Mouse (Mus musculus): Measurements from ENCODE around the gene Etfdh. TPM values are rescaled to one million over a fixed set of nuclear protein-coding genes. Genes with fewer than 3 reads are reported as not detected.

Gene Etfdh
- polyA plus RNA-seq, 1 experiment from 2014 or later, result 147 TPM

GRCm38 (mm10) chr3:79567703-79568362 lies 61.5 kb downstream of the Etfdh start, which contains the start of gene Fnip2:
Gene Fnip2, minus strand, starts transcription at chr3:79567796.
- no peaks in the 10 kb centered on the region for H3K27me3 ChIP-seq
- CTCF ChIA-PET, result interaction anchor here (1.1 to 3.3 kb wide), 7 partner anchors 11 to 366 kb away, joined by 3 to 20 read pairs (median 4); no protein-coding TSS in a partner anchor
- in situ Hi-C loops (cut with MboI; ENCODE audit: low pct_unique_long_range_greater_than_20kb), result no loop called here
- ATAC-seq (peak; percentile 90), DNase-seq (ENCODE audit: low read depth, low spot score) (peak; percentile 96)
- POLR2A ChIA-PET, result interaction anchor here (0.7 to 1.8 kb wide), 4 partner anchors 9 to 31 kb away, joined by 4 to 6 read pairs (median 6); no protein-coding TSS in a partner anchor
- no peak for TF ChIP-seq CTCF (IDR thresholded peaks at IDR 0.05)

GRCm38 (mm10) chr3:79566716-79567691 lies 62.3 kb downstream of the Etfdh start:
- no peak for DNase-seq (ENCODE audit: low read depth, low spot score)
- ATAC-seq, result peak; percentile 52
- H3K27me3 ChIP-seq, result no peaks in the 10 kb centered on the region
- CTCF ChIA-PET, result interaction anchor here (1.2 to 1.3 kb wide), 2 partner anchors 29 to 37 kb away, joined by 4 to 6 read pairs; no protein-coding TSS in a partner anchor
- POLR2A ChIA-PET, result interaction anchor here (0.5 to 1.8 kb wide), 5 partner anchors 8 to 58 kb away, joined by 4 to 6 read pairs (median 5); no protein-coding TSS in a partner anchor
- no peak for TF ChIP-seq CTCF (IDR thresholded peaks at IDR 0.05)
- in situ Hi-C loops (cut with MboI; ENCODE audit: low pct_unique_long_range_greater_than_20kb), result no loop called here

GRCm38 (mm10) chr3:79564875-79565606 lies 64.3 kb downstream of the Etfdh start:
- in situ Hi-C loops (cut with MboI; ENCODE audit: low pct_unique_long_range_greater_than_20kb), result no loop called here
- DNase-seq (ENCODE audit: low read depth, low spot score), result no peak
- ChIA-PET POLR2A (no interaction called here), CTCF (interaction anchor here (1.2 kb wide), 1 partner anchor 12 kb away, joined by 3 read pairs; no protein-coding TSS in a partner anchor)
- no peaks in the 10 kb centered on the region for H3K27me3 ChIP-seq
- ATAC-seq, result no peak
- TF ChIP-seq CTCF (IDR thresholded peaks at IDR 0.05), result no peak

- no peak for ATAC-seq
- TF ChIP-seq CTCF (IDR thresholded peaks at IDR 0.05), result no peak
- in situ Hi-C loops (cut with MboI; ENCODE audit: low pct_unique_long_range_greater_than_20kb), result no loop called here
- no peak for DNase-seq (ENCODE audit: low read depth, low spot score)
- POLR2A ChIA-PET, result no interaction called here
- CTCF ChIA-PET, result interaction anchor here (1.1 to 2.3 kb wide), 2 partner anchors 11 to 17 kb away, joined by 3 to 8 read pairs; no protein-coding TSS in a partner anchor
- H3K27me3 ChIP-seq, result no peaks in the 10 kb centered on the region
Observed at GRCm38 (mm10) chr3:79563511-79563910, 65.8 kb downstream of the Etfdh start.

GRCm38 (mm10) chr3:79561784-79562715 lies 67.2 kb downstream of the Etfdh start:
- ATAC-seq (no peak), DNase-seq (ENCODE audit: low read depth, low spot score) (no peak)
- TF ChIP-seq CTCF (IDR thresholded peaks at IDR 0.05), result no peak
- ChIA-PET POLR2A (no interaction called here), CTCF (interaction anchor here (0.7 to 2.3 kb wide), 3 partner anchors 10 to 25 kb away, joined by 3 to 8 read pairs (median 3); no protein-coding TSS in a partner anchor)
- H3K27me3 ChIP-seq, result no peaks in the 10 kb centered on the region
- in situ Hi-C loops (cut with MboI; ENCODE audit: low pct_unique_long_range_greater_than_20kb), result no loop called here

GRCm38 (mm10) chr3:79560555-79560954 lies 68.7 kb downstream of the Etfdh start:
- ChIA-PET POLR2A (interaction anchor here (0.7 kb wide), 1 partner anchor 67 kb away, joined by 3 read pairs; no protein-coding TSS in a partner anchor), CTCF (interaction anchor here (0.9 to 1.5 kb wide), 4 partner anchors 18 to 276 kb away, joined by 3 to 4 read pairs (median 4); no protein-coding TSS in a partner anchor)
- TF ChIP-seq CTCF (IDR thresholded peaks at IDR 0.05), result no peak
- in situ Hi-C loops (cut with MboI; ENCODE audit: low pct_unique_long_range_greater_than_20kb), result no loop called here
- H3K27me3 ChIP-seq, result no peaks in the 10 kb centered on the region
- ATAC-seq, result no peak
- DNase-seq (ENCODE audit: low read depth, low spot score), result no peak

GRCm38 (mm10) chr3:79559773-79560045 lies 69.6 kb downstream of the Etfdh start:
- ChIA-PET POLR2A (no interaction called here), CTCF (interaction anchor here (0.8 to 1.2 kb wide), 4 partner anchors 27 to 73 kb away, joined by 3 to 5 read pairs (median 3); no protein-coding TSS in a partner anchor)
- ATAC-seq (peak; percentile 54), DNase-seq (ENCODE audit: low read depth, low spot score) (no peak)
- in situ Hi-C loops (cut with MboI; ENCODE audit: low pct_unique_long_range_greater_than_20kb), result no loop called here
- no peak for TF ChIP-seq CTCF (IDR thresholded peaks at IDR 0.05)
- no peaks in the 10 kb centered on the region for H3K27me3 ChIP-seq

GRCm38 (mm10) chr3:79559021-79559772 lies 70.1 kb downstream of the Etfdh start:
- no peaks in the 10 kb centered on the region for H3K27me3 ChIP-seq
- peak; percentile 89 for ATAC-seq
- CTCF ChIA-PET, result interaction anchor here (0.8 to 1.2 kb wide), 3 partner anchors 27 to 73 kb away, joined by 3 to 5 read pairs (median 3); no protein-coding TSS in a partner anchor
- TF ChIP-seq CTCF (IDR thresholded peaks at IDR 0.05), result no peak
- in situ Hi-C loops (cut with MboI; ENCODE audit: low pct_unique_long_range_greater_than_20kb), result no loop called here
- POLR2A ChIA-PET, result interaction anchor here (1.0 kb wide), 1 partner anchor 8 kb away, joined by 6 read pairs; the partner anchor contains the start of gene Fnip2
- DNase-seq (ENCODE audit: low read depth, low spot score), result peak; percentile 75

All from Patski (cell line).